Mouse (Mus musculus): ENCODE results near the gene Sc5d. TPM values are rescaled to one million over a fixed set of nuclear protein-coding genes. Genes with fewer than 3 reads are reported as not detected.

The Sc5d gene
- polyA plus RNA-seq, 1 experiment from 2014 or later, result 41.0 TPM

- peak; percentile 78 for TF ChIP-seq CTCF (IDR thresholded peaks at IDR 0.05)
- no peak for TF ChIP-seq EP300 (IDR thresholded peaks at IDR 0.05)
- no peak overlapping the region for H3K27ac ChIP-seq (ENCODE audit: low read length)
- H3K27me3 ChIP-seq (replicated peaks; ENCODE audit: insufficient read depth, low read length), result no peaks in the 10 kb centered on the region
- no peak overlapping the region for H3K4me2 ChIP-seq (replicated peaks; ENCODE audit: low read depth, low read length)
- DNase-seq (ENCODE audit: low spot score), result peak; percentile 88
- H3K4me1 ChIP-seq (ENCODE audit: insufficient read depth, low read depth, low read length), result no peaks in the 10 kb centered on the region; the same call in 1 of the 2 replicates
- no peak overlapping the region for H3K9ac ChIP-seq (replicated peaks; ENCODE audit: low read depth)
- H3K4me3 ChIP-seq (ENCODE audit: low read depth, low read length), result no peak overlapping the region
- ATAC-seq, result peak; percentile 58
- no peaks in the 10 kb centered on the region for H3K36me3 ChIP-seq (ENCODE audit: insufficient read depth, low read length)
- no peaks in the 10 kb centered on the region for H3K9me3 ChIP-seq (ENCODE audit: low read length)
- WGBS, result 45% methylated on average over 5 of the region's 5 CpGs
Measured at GRCm38 (mm10) chr9:42208463-42208862, 55.6 kb downstream of the Sc5d start.

- H3K4me3 ChIP-seq (ENCODE audit: low read depth, low read length), result no peak overlapping the region
- H3K4me2 ChIP-seq (replicated peaks; ENCODE audit: low read depth, low read length), result no peak overlapping the region
- no peaks in the 10 kb centered on the region for H3K27me3 ChIP-seq (replicated peaks; ENCODE audit: insufficient read depth, low read length)
- DNase-seq (ENCODE audit: low spot score), result peak; percentile 92
- no peak for TF ChIP-seq CTCF (IDR thresholded peaks at IDR 0.05)
- TF ChIP-seq EP300 (IDR thresholded peaks at IDR 0.05), result peak; percentile 63
- WGBS, result 50% methylated on average over 1 of the region's 1 CpGs
- no peaks in the 10 kb centered on the region; the same call in 1 of the 2 replicates for H3K4me1 ChIP-seq (ENCODE audit: insufficient read depth, low read depth, low read length)
- ATAC-seq, result peak; percentile 89
- H3K9ac ChIP-seq (replicated peaks; ENCODE audit: low read depth), result no peak overlapping the region
- H3K36me3 ChIP-seq (ENCODE audit: insufficient read depth, low read length), result no peaks in the 10 kb centered on the region
- H3K27ac ChIP-seq (ENCODE audit: low read length), result peak overlapping the region; percentile 17; the same call in 1 of the 2 replicates
- H3K9me3 ChIP-seq (ENCODE audit: low read length), result no peaks in the 10 kb centered on the region
Measured at GRCm38 (mm10) chr9:42206750-42207149, 57.3 kb downstream of the Sc5d start.

- Histone ChIP-seq H3K9ac (replicated peaks; ENCODE audit: low read depth) (no peak overlapping the region), H3K36me3 (ENCODE audit: insufficient read depth, low read length) (no peaks in the 10 kb centered on the region), H3K4me1 (ENCODE audit: insufficient read depth, low read depth, low read length) (no peaks in the 10 kb centered on the region; the same call in 1 of the 2 replicates), H3K27ac (ENCODE audit: low read length) (no peak overlapping the region), H3K9me3 (ENCODE audit: low read length) (no peaks in the 10 kb centered on the region), H3K4me2 (replicated peaks; ENCODE audit: low read depth, low read length) (no peak overlapping the region), H3K27me3 (replicated peaks; ENCODE audit: insufficient read depth, low read length) (no peaks in the 10 kb centered on the region), H3K4me3 (ENCODE audit: low read depth, low read length) (no peak overlapping the region)
- no peak for ATAC-seq
- TF ChIP-seq EP300 (IDR thresholded peaks at IDR 0.05) (no peak), CTCF (IDR thresholded peaks at IDR 0.05) (no peak)
- no peak for DNase-seq (ENCODE audit: low spot score)
- 78% methylated on average over 5 of the region's 5 CpGs for WGBS
Measured at GRCm38 (mm10) chr9:42202271-42202670, 61.8 kb downstream of the Sc5d start.

Other genes with a start within 250 kb of the Sc5d start
- 16.4 and 18.4 TPM in 2 replicates for gene Sorl1, start 140.0 kb downstream of the Sc5d start, polyA plus RNA-seq (2015; fragmentation: Nextera tagmentation; extraction: Ambion mirVana)
- 0.02 and 0.06 TPM in 2 replicates for gene Tecta, start 135.7 kb upstream of the Sc5d start, polyA plus RNA-seq (2015; fragmentation: Nextera tagmentation; extraction: Ambion mirVana)
- 7.9 and 9.0 TPM in 2 replicates for gene Tbcel, start 243.6 kb upstream of the Sc5d start, polyA plus RNA-seq (2015; fragmentation: Nextera tagmentation; extraction: Ambion mirVana)